Mouse (Mus musculus): ENCODE results near the gene Insl5. TPM values are rescaled to one million over a fixed set of nuclear protein-coding genes. Genes with fewer than 3 reads are reported as not detected.

The Insl5 gene
- total RNA-seq, 1 experiment, result not detected

GRCm38 (mm10) chr4:103011823-103012222 is 14.8 kb downstream of the Insl5 start:
- no peak overlapping the region for H3K9ac ChIP-seq (ENCODE audit: insufficient read depth, low read depth, low read length, poor library complexity, severe bottlenecking)
- H3K4me3 ChIP-seq (ENCODE audit: insufficient read depth in 1 of 2, low read depth in 1 of 2, low read length in 2 of 2, poor library complexity in 1 of 2, severe bottlenecking in 1 of 2), result no peak overlapping the region
- H3K36me3 ChIP-seq (ENCODE audit: control insufficient read depth, insufficient read depth, low read length, poor library complexity, severe bottlenecking), result no peaks in the 10 kb centered on the region
- H3K4me1 ChIP-seq (ENCODE audit: control insufficient read depth in 2 of 2, insufficient read depth in 2 of 2, low read length in 2 of 2, poor library complexity in 1 of 2), result peaks cover 0 to 2% of the 10 kb centered on the region in 2 experiments; a peak in 1 of 4 replicates
- no peaks in the 10 kb centered on the region for H3K9me3 ChIP-seq (ENCODE audit: control insufficient read depth, insufficient read depth, low read depth, low read length)
- no peak for TF ChIP-seq ZNF384 (IDR thresholded peaks at IDR 0.05; ENCODE audit: low read depth, low read length)
- no peak for TF ChIP-seq ZC3H11A (IDR thresholded peaks at IDR 0.05; ENCODE audit: borderline replicate concordance, low read depth, low read length)
- no peak for TF ChIP-seq CHD2 (IDR thresholded peaks at IDR 0.05; ENCODE audit: low read depth, low read length)
- no peak for TF ChIP-seq MAFK (IDR thresholded peaks at IDR 0.05; ENCODE audit: insufficient read depth, low read depth, low read length)
- no peak for TF ChIP-seq HCFC1 (IDR thresholded peaks at IDR 0.05; ENCODE audit: borderline replicate concordance, insufficient read depth, low read length)
- H3K27ac ChIP-seq (ENCODE audit: insufficient read depth, low read depth, low read length, poor library complexity, severe bottlenecking), result no peak overlapping the region
- no peak for DNase-seq (ENCODE audit: low read depth, low spot score)
- in situ Hi-C loops (cut with MboI; ENCODE audit: low sequenced_read_pairs in 2 of 2, unreplicated experiment in 2 of 2), result no loop called here

DNA sequence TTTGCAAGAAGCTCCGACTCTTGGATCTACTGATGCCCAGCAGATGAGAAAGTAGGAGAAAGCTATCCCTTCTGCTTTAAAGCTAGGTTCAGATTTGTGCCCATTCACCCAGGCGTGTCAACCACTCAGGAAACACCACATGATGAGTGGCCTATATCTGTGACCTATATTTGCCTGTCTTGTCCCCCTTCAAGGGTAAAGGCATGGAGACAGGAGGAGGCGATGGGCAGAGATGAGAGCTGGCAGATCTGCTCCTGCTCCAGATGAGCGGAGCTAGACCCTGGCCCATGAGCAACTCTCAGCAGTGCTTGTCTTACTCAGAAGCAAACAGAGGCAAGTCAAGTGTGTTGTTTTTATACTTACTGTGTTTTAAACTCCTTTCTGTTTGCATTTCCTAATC is 15.9 kb downstream of the Insl5 start:
- in situ Hi-C loops (cut with MboI; ENCODE audit: low sequenced_read_pairs in 2 of 2, unreplicated experiment in 2 of 2), result no loop called here
- no peaks in the 10 kb centered on the region for H3K9me3 ChIP-seq (ENCODE audit: control insufficient read depth, insufficient read depth, low read depth, low read length)

GRCm38 (mm10) chr4:103006943-103007418 is 19.7 kb downstream of the Insl5 start:
- Histone ChIP-seq H3K36me3 (ENCODE audit: control insufficient read depth, insufficient read depth, low read length, poor library complexity, severe bottlenecking) (no peaks in the 10 kb centered on the region), H3K4me1 (ENCODE audit: control insufficient read depth in 2 of 2, insufficient read depth in 2 of 2, low read length in 2 of 2, poor library complexity in 1 of 2) (no peaks in the 10 kb centered on the region), H3K4me3 (ENCODE audit: insufficient read depth in 1 of 2, low read depth in 1 of 2, low read length in 2 of 2, poor library complexity in 1 of 2, severe bottlenecking in 1 of 2) (no peak overlapping the region), H3K9me3 (ENCODE audit: control insufficient read depth, insufficient read depth, low read depth, low read length) (no peaks in the 10 kb centered on the region), H3K9ac (ENCODE audit: insufficient read depth, low read depth, low read length, poor library complexity, severe bottlenecking) (no peak overlapping the region), H3K27ac (ENCODE audit: insufficient read depth, low read depth, low read length, poor library complexity, severe bottlenecking) (no peak overlapping the region)
- TF ChIP-seq ZC3H11A (IDR thresholded peaks at IDR 0.05; ENCODE audit: borderline replicate concordance, low read depth, low read length) (no peak), ZNF384 (IDR thresholded peaks at IDR 0.05; ENCODE audit: low read depth, low read length) (no peak), HCFC1 (IDR thresholded peaks at IDR 0.05; ENCODE audit: borderline replicate concordance, insufficient read depth, low read length) (no peak), CHD2 (IDR thresholded peaks at IDR 0.05; ENCODE audit: low read depth, low read length) (no peak), MAFK (IDR thresholded peaks at IDR 0.05; ENCODE audit: insufficient read depth, low read depth, low read length) (no peak)
- no peak for DNase-seq (ENCODE audit: low read depth, low spot score)
- in situ Hi-C loops (cut with MboI; ENCODE audit: low sequenced_read_pairs in 2 of 2, unreplicated experiment in 2 of 2), result no loop called here

More for the DNA sequence above, 15.9 kb downstream of the Insl5 start:
- DNase-seq (ENCODE audit: low read depth, low spot score), result no peak
- Histone ChIP-seq H3K27ac (ENCODE audit: insufficient read depth, low read depth, low read length, poor library complexity, severe bottlenecking) (no peak overlapping the region), H3K4me3 (ENCODE audit: insufficient read depth in 1 of 2, low read depth in 1 of 2, low read length in 2 of 2, poor library complexity in 1 of 2, severe bottlenecking in 1 of 2) (no peak overlapping the region), H3K4me1 (ENCODE audit: control insufficient read depth in 2 of 2, insufficient read depth in 2 of 2, low read length in 2 of 2, poor library complexity in 1 of 2) (peaks cover 0 to 2% of the 10 kb centered on the region in 2 experiments; a peak in 1 of 4 replicates), H3K36me3 (ENCODE audit: control insufficient read depth, insufficient read depth, low read length, poor library complexity, severe bottlenecking) (no peaks in the 10 kb centered on the region), H3K9ac (ENCODE audit: insufficient read depth, low read depth, low read length, poor library complexity, severe bottlenecking) (no peak overlapping the region)
- TF ChIP-seq HCFC1 (IDR thresholded peaks at IDR 0.05; ENCODE audit: borderline replicate concordance, insufficient read depth, low read length), result no peak
- TF ChIP-seq CHD2 (IDR thresholded peaks at IDR 0.05; ENCODE audit: low read depth, low read length), result no peak
- TF ChIP-seq ZC3H11A (IDR thresholded peaks at IDR 0.05; ENCODE audit: borderline replicate concordance, low read depth, low read length), result no peak
- no peak for TF ChIP-seq ZNF384 (IDR thresholded peaks at IDR 0.05; ENCODE audit: low read depth, low read length)
- TF ChIP-seq MAFK (IDR thresholded peaks at IDR 0.05; ENCODE audit: insufficient read depth, low read depth, low read length), result no peak

DNA sequence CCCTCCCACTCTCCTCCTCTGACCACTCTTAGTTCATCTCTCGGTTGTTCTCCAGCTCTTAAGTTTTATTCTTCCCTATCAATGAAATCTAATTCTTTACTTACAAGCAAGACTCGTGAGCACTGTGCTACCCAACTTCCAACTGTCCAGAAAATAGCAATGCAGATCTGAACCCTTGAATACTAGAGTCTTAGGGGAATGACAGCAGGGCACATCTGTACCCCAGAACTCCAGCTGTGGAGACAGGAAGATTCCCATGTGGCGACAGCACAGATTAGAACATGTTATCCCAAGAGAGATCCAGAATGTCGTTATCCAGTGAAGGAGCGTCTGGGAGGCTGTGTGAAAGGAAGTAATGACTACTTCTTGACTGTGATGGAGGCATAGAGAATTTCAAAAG is 20.4 kb downstream of the Insl5 start:
- TF ChIP-seq ZC3H11A (IDR thresholded peaks at IDR 0.05; ENCODE audit: borderline replicate concordance, low read depth, low read length), result no peak
- TF ChIP-seq MAFK (IDR thresholded peaks at IDR 0.05; ENCODE audit: insufficient read depth, low read depth, low read length), result no peak
- no peak for TF ChIP-seq ZNF384 (IDR thresholded peaks at IDR 0.05; ENCODE audit: low read depth, low read length)
- TF ChIP-seq HCFC1 (IDR thresholded peaks at IDR 0.05; ENCODE audit: borderline replicate concordance, insufficient read depth, low read length), result no peak
- TF ChIP-seq CHD2 (IDR thresholded peaks at IDR 0.05; ENCODE audit: low read depth, low read length), result no peak
- no peak overlapping the region for H3K27ac ChIP-seq (ENCODE audit: insufficient read depth, low read depth, low read length, poor library complexity, severe bottlenecking)

More for the DNA sequence above, 20.4 kb downstream of the Insl5 start:
- Histone ChIP-seq H3K9me3 (ENCODE audit: control insufficient read depth, insufficient read depth, low read depth, low read length) (no peaks in the 10 kb centered on the region), H3K36me3 (ENCODE audit: control insufficient read depth, insufficient read depth, low read length, poor library complexity, severe bottlenecking) (no peaks in the 10 kb centered on the region), H3K4me3 (ENCODE audit: insufficient read depth in 1 of 2, low read depth in 1 of 2, low read length in 2 of 2, poor library complexity in 1 of 2, severe bottlenecking in 1 of 2) (no peak overlapping the region), H3K9ac (ENCODE audit: insufficient read depth, low read depth, low read length, poor library complexity, severe bottlenecking) (no peak overlapping the region), H3K4me1 (ENCODE audit: control insufficient read depth in 2 of 2, insufficient read depth in 2 of 2, low read length in 2 of 2, poor library complexity in 1 of 2) (no peaks in the 10 kb centered on the region)
- in situ Hi-C loops (cut with MboI; ENCODE audit: low sequenced_read_pairs in 2 of 2, unreplicated experiment in 2 of 2), result no loop called here
- no peak for DNase-seq (ENCODE audit: low read depth, low spot score)

Measured in ES-E14 (cell line).